In genomic region chr6:88355866-88356265, GRCm38 (mm10) we compare ENCODE assay signal across 18 mouse cellular contexts.
DNase-seq lines count a peak whose midpoint lies in the region; ATAC-seq lines count a peak whose summit lies in the region.
"Had no signal": no experiment of that assay in that cellular context is flagged by ENCODE, and none has a peak within 500 bp of the region (broad histone marks: within the 10 kb centered on the region; RNA-seq: fewer than 3 reads in every experiment).

No protein-coding gene starts in this region.

- no peak overlapping the region for H3K27ac ChIP-seq in heart, embryonic 15.5 days
- H3K27ac ChIP-seq in limb, embryonic 10.5 days = peak overlapping the region; percentile 51
- H3K27ac ChIP-seq: embryonic facial prominence, embryonic 12.5 days; forebrain, embryonic 13.5 days; gastrocnemius, adult 2 months; hindbrain, embryonic 15.5 days had no signal

- peak; percentile 62 for ATAC-seq in heart, embryonic 15.5 days (replicated peaks; ENCODE audit: insufficient number of reproducible peaks, insufficient read depth, low FRiP score, low read depth)
- ATAC-seq: activated CD4-positive, CD25-positive, alpha-beta regulatory T cell, adult 4 months; forebrain, embryonic 13.5 days; forebrain, postnatal 0 days; intestine, embryonic 16.5 days had no signal

- no peak overlapping the region for H3K4me3 ChIP-seq in heart, embryonic 15.5 days
- no peak overlapping the region for H3K4me3 ChIP-seq in limb, embryonic 10.5 days
- H3K4me3 ChIP-seq: embryonic facial prominence, embryonic 12.5 days; forebrain, embryonic 13.5 days; gastrocnemius, adult 2 months; hindbrain, embryonic 15.5 days had no signal

- H3K9ac ChIP-seq in heart, embryonic 15.5 days = no peak overlapping the region
- H3K9ac ChIP-seq: embryonic facial prominence, embryonic 12.5 days; forebrain, embryonic 13.5 days; forebrain, postnatal 0 days; hindbrain, embryonic 15.5 days had no signal

- intact Hi-C loops in heart, postnatal 25 days (cut with DNase I) = no loop called here

- DNase-seq in heart, adult 11 months = peak; percentile 94
- DNase-seq in heart, postnatal 25 days (ENCODE audit: low spot score) = no peak
- DNase-seq in kidney, adult 11 months = peak; percentile 26
- no peak for DNase-seq in kidney, postnatal 4 days
- DNase-seq in limb, embryonic 10.5 days (ENCODE audit: low spot score) = no peak
- no peak for DNase-seq in cerebellum, postnatal 10 days
- DNase-seq: adrenal gland, postnatal 14 days; cerebellum, adult 11-12 months; cerebellum, adult 9-11 months; forebrain, postnatal 0 days; gastrocnemius, adult 2 months; gastrocnemius, postnatal 25 days had no signal

- H3K9me3 ChIP-seq in heart, embryonic 15.5 days (replicated peaks) = no peaks in the 10 kb centered on the region
- no peaks in the 10 kb centered on the region for H3K9me3 ChIP-seq in limb, embryonic 10.5 days (replicated peaks)
- H3K9me3 ChIP-seq: embryonic facial prominence, embryonic 12.5 days; forebrain, embryonic 13.5 days; hindbrain, embryonic 15.5 days had no signal

- H3K4me1 ChIP-seq in heart, embryonic 15.5 days (replicated peaks) = peaks cover 7% of the 10 kb centered on the region
- peaks cover 23% of the 10 kb centered on the region for H3K4me1 ChIP-seq in limb, embryonic 10.5 days
- H3K4me1 ChIP-seq: forebrain, embryonic 13.5 days; hindbrain, embryonic 15.5 days had no signal

- no peaks in the 10 kb centered on the region for H3K27me3 ChIP-seq in heart, embryonic 15.5 days
- no peaks in the 10 kb centered on the region for H3K27me3 ChIP-seq in limb, embryonic 10.5 days (ENCODE audit: low read depth, poor library complexity, severe bottlenecking)
- H3K27me3 ChIP-seq: embryonic facial prominence, embryonic 12.5 days; forebrain, embryonic 13.5 days; hindbrain, embryonic 15.5 days had no signal

- no peaks in the 10 kb centered on the region for H3K36me3 ChIP-seq in heart, embryonic 15.5 days
- peaks cover 15% of the 10 kb centered on the region; the same call in 1 of the 2 replicates for H3K36me3 ChIP-seq in limb, embryonic 10.5 days
- H3K36me3 ChIP-seq: hindbrain, embryonic 15.5 days had no signal

- WGBS in heart, embryonic 15.5 days = 46% methylated on average over 3 of the region's 3 CpGs
- 69% methylated on average over 3 of the region's 3 CpGs for WGBS in limb, embryonic 10.5 days

- H3K4me2 ChIP-seq in heart, embryonic 15.5 days = no peak overlapping the region
- H3K4me2 ChIP-seq: embryonic facial prominence, embryonic 12.5 days; forebrain, embryonic 13.5 days; hindbrain, embryonic 15.5 days had no signal

Comparison
In these comparisons a context has a peak if more than half of its experiments do, and no peak if none do; other contexts are left out.
1. DNase-seq: peak in heart, adult 11 months (single experiment) and kidney, adult 11 months (single experiment); none in heart, postnatal 25 days (single experiment), kidney, postnatal 4 days (0 of 2), limb, embryonic 10.5 days (single experiment) and cerebellum, postnatal 10 days (0 of 2).